Mouse (Mus musculus) testis, adult 10 weeks (tissue): Measurements from ENCODE around the gene Ice1. TPM values are rescaled to one million over a fixed set of nuclear protein-coding genes. Genes with fewer than 3 reads are reported as not detected.

Experiments used
- polyA plus RNA-seq: library from polyadenylated mRNA; stranded (reverse); fragments of 350-450 nt; fragmentation: Illumina TruSeq; extraction: RNeasy Lipid Tissue Mini Kit (QIAGEN cat#74804); gene quantifications from one replicate; pipeline ENCODE4 v1.2.3, GENCODE M21; 2014; ENCODE audit warnings: low read depth, low replicate concordance

Ice1 gene
- polyA plus RNA-seq, result 80.8 TPM

DNA sequence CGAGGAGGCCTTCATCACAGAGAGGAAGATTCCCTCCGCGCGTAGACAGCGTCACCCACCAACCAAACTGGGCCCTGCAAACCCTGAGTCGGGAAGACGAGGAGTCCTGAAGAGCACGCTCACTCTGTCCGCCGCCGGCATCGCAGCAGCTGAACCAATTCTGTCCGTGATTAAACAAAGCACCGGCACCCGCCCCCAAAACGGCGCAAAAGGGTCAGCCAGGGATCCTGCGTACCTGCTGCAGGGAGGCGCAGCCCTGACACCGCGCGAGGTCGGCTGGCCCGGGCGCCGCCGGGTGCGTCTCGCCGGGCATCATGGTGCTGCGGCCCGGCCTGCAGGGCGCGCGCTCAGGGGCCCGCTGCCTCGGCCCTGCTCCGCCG, at the start of gene Ice1:
Gene Ice1, minus strand, starts transcription at position 353 of the 380 bp plus-strand sequence.

Other genes starting within 250 kb of the Ice1 start
- 0.04 TPM for gene Adamts16, start 204.2 kb upstream of the Ice1 start, polyA plus RNA-seq